Mouse (Mus musculus): Measurements from ENCODE around the gene Ywhag. TPM values are rescaled to one million over a fixed set of nuclear protein-coding genes. Genes with fewer than 3 reads are reported as not detected.
A peak's percentile ranks its signal among the peaks of the same experiment; 100 is the strongest.

The Ywhag gene
- total and polyA plus RNA-seq, 3 experiments, result 99.0 to 304 (median 275) TPM

GRCm38 (mm10) chr5:135929685-135930424, 4.6 kb downstream of the Ywhag start:
- intact Hi-C loops (cut with DNase I), result no loop called here
- TF ChIP-seq EP300 (IDR thresholded peaks at IDR 0.05; ENCODE audit: insufficient read depth, low read depth, low read length), result no peak
- no peak overlapping the region for H3K9ac ChIP-seq (ENCODE audit: low read depth, low read length)
- H3K27me3 ChIP-seq (ENCODE audit: control insufficient read depth, insufficient read depth, low read length), result no peaks in the 10 kb centered on the region
- WGBS, result 67% methylated on average over 6 of the region's 6 CpGs
- H3K4me3 ChIP-seq, result no peak overlapping the region
- DNase-seq, result no peak
- peaks cover 17% of the 10 kb centered on the region for H3K79me2 ChIP-seq (replicated peaks; ENCODE audit: control insufficient read depth, insufficient read depth, low read length)
- peaks cover 28% of the 10 kb centered on the region for H3K36me3 ChIP-seq (ENCODE audit: control insufficient read depth, insufficient read depth, low read length)
- H3K27ac ChIP-seq, result no peak overlapping the region
- H3K4me1 ChIP-seq (ENCODE audit: control insufficient read depth, insufficient read depth, low read length), result peaks cover 7% of the 10 kb centered on the region

- H3K27me3 ChIP-seq (ENCODE audit: control insufficient read depth, insufficient read depth, low read length), result no peaks in the 10 kb centered on the region
- DNase-seq, result no peak
- no peak overlapping the region for H3K27ac ChIP-seq
- H3K9ac ChIP-seq (ENCODE audit: low read depth, low read length), result no peak overlapping the region
- WGBS, result 89% methylated on average over 7 of the region's 7 CpGs
- peaks cover 3% of the 10 kb centered on the region for H3K4me1 ChIP-seq (ENCODE audit: control insufficient read depth, insufficient read depth, low read length)
- TF ChIP-seq EP300 (IDR thresholded peaks at IDR 0.05; ENCODE audit: insufficient read depth, low read depth, low read length), result no peak
- TF ChIP-seq POLR2A (IDR thresholded peaks at IDR 0.05; ENCODE audit: insufficient read depth, low read depth, low read length), result no peak
- no peak for TF ChIP-seq CTCF (IDR thresholded peaks at IDR 0.05)
- H3K36me3 ChIP-seq (ENCODE audit: control insufficient read depth, insufficient read depth, low read length), result peaks cover 12% of the 10 kb centered on the region
- H3K79me2 ChIP-seq (replicated peaks; ENCODE audit: control insufficient read depth, insufficient read depth, low read length), result peaks cover 20% of the 10 kb centered on the region
- intact Hi-C loops (cut with DNase I), result no loop called here
- H3K4me3 ChIP-seq, result no peak overlapping the region
Observed at GRCm38 (mm10) chr5:135923901-135924300, 10.5 kb downstream of the Ywhag start.

- no peak overlapping the region for H3K4me3 ChIP-seq
- peaks cover 9% of the 10 kb centered on the region for H3K4me1 ChIP-seq (ENCODE audit: control insufficient read depth, insufficient read depth, low read length)
- no peak for DNase-seq
- intact Hi-C loops (cut with DNase I), result no loop called here
- H3K9ac ChIP-seq (ENCODE audit: low read depth, low read length), result no peak overlapping the region
- WGBS, result 69% methylated on average over 3 of the region's 3 CpGs
- no peak overlapping the region for H3K27ac ChIP-seq
- TF ChIP-seq POLR2A (IDR thresholded peaks at IDR 0.05; ENCODE audit: insufficient read depth, low read depth, low read length), result no peak
- TF ChIP-seq CTCF (IDR thresholded peaks at IDR 0.05), result no peak
- no peak for TF ChIP-seq EP300 (IDR thresholded peaks at IDR 0.05; ENCODE audit: insufficient read depth, low read depth, low read length)
- no peaks in the 10 kb centered on the region for H3K27me3 ChIP-seq (ENCODE audit: control insufficient read depth, insufficient read depth, low read length)
- H3K79me2 ChIP-seq (replicated peaks; ENCODE audit: control insufficient read depth, insufficient read depth, low read length), result peaks cover 10% of the 10 kb centered on the region
- H3K36me3 ChIP-seq (ENCODE audit: control insufficient read depth, insufficient read depth, low read length), result peaks cover 10% of the 10 kb centered on the region
Observed at GRCm38 (mm10) chr5:135919902-135920301, 14.5 kb downstream of the Ywhag start.

- peaks cover 13% of the 10 kb centered on the region for H3K4me1 ChIP-seq (ENCODE audit: control insufficient read depth, insufficient read depth, low read length)
- peaks cover 13% of the 10 kb centered on the region for H3K36me3 ChIP-seq (ENCODE audit: control insufficient read depth, insufficient read depth, low read length)
- TF ChIP-seq POLR2A (IDR thresholded peaks at IDR 0.05; ENCODE audit: insufficient read depth, low read depth, low read length) (no peak), EP300 (IDR thresholded peaks at IDR 0.05; ENCODE audit: insufficient read depth, low read depth, low read length) (no peak), CTCF (IDR thresholded peaks at IDR 0.05) (no peak)
- H3K27ac ChIP-seq, result no peak overlapping the region
- H3K4me3 ChIP-seq, result no peak overlapping the region
- peaks cover 5% of the 10 kb centered on the region for H3K79me2 ChIP-seq (replicated peaks; ENCODE audit: control insufficient read depth, insufficient read depth, low read length)
- WGBS, result 92% methylated on average over 5 of the region's 5 CpGs
- no peak overlapping the region for H3K9ac ChIP-seq (ENCODE audit: low read depth, low read length)
- intact Hi-C loops (cut with DNase I), result no loop called here
- DNase-seq, result no peak
- H3K27me3 ChIP-seq (ENCODE audit: control insufficient read depth, insufficient read depth, low read length), result no peaks in the 10 kb centered on the region
Observed at GRCm38 (mm10) chr5:135918593-135918992, 15.8 kb downstream of the Ywhag start.

- H3K27ac ChIP-seq, result no peak overlapping the region; the same call in 1 of the 2 replicates
- intact Hi-C loops (cut with DNase I), result no loop called here
- no peaks in the 10 kb centered on the region for H3K27me3 ChIP-seq (ENCODE audit: control insufficient read depth, insufficient read depth, low read length)
- 92% methylated on average over 5 of the region's 5 CpGs for WGBS
- H3K4me1 ChIP-seq (ENCODE audit: control insufficient read depth, insufficient read depth, low read length), result peaks cover 16% of the 10 kb centered on the region
- TF ChIP-seq CTCF (IDR thresholded peaks at IDR 0.05), result no peak
- no peak for TF ChIP-seq POLR2A (IDR thresholded peaks at IDR 0.05; ENCODE audit: insufficient read depth, low read depth, low read length)
- TF ChIP-seq EP300 (IDR thresholded peaks at IDR 0.05; ENCODE audit: insufficient read depth, low read depth, low read length), result no peak
- no peak for DNase-seq
- H3K36me3 ChIP-seq (ENCODE audit: control insufficient read depth, insufficient read depth, low read length), result peaks cover 15% of the 10 kb centered on the region
- H3K79me2 ChIP-seq (replicated peaks; ENCODE audit: control insufficient read depth, insufficient read depth, low read length), result peaks cover 5% of the 10 kb centered on the region
- no peak overlapping the region for H3K4me3 ChIP-seq
- H3K9ac ChIP-seq (ENCODE audit: low read depth, low read length), result no peak overlapping the region
Observed at GRCm38 (mm10) chr5:135918059-135918437, 16.4 kb downstream of the Ywhag start.

- Histone ChIP-seq H3K79me2 (replicated peaks; ENCODE audit: control insufficient read depth, insufficient read depth, low read length) (peaks cover 5% of the 10 kb centered on the region), H3K27ac (peak overlapping the region; percentile 96), H3K4me3 (no peak overlapping the region), H3K9ac (ENCODE audit: low read depth, low read length) (no peak overlapping the region), H3K36me3 (ENCODE audit: control insufficient read depth, insufficient read depth, low read length) (peaks cover 14% of the 10 kb centered on the region), H3K4me1 (ENCODE audit: control insufficient read depth, insufficient read depth, low read length) (peaks cover 19% of the 10 kb centered on the region), H3K27me3 (ENCODE audit: control insufficient read depth, insufficient read depth, low read length) (no peaks in the 10 kb centered on the region)
- WGBS, result 94% methylated on average over 8 of the region's 8 CpGs
- TF ChIP-seq CTCF (IDR thresholded peaks at IDR 0.05), result peak; percentile 57
- TF ChIP-seq POLR2A (IDR thresholded peaks at IDR 0.05; ENCODE audit: insufficient read depth, low read depth, low read length), result no peak
- no peak for TF ChIP-seq EP300 (IDR thresholded peaks at IDR 0.05; ENCODE audit: insufficient read depth, low read depth, low read length)
- intact Hi-C loops (cut with DNase I), result loop anchor here (2.0 kb wide), 1 partner anchor 15 kb away; no protein-coding TSS in a partner anchor
- DNase-seq, result peak in 1 of 2 experiments; percentile 15
Observed at GRCm38 (mm10) chr5:135917327-135918058, 16.9 kb downstream of the Ywhag start.

Data from heart, adult 2 months (tissue).